Mouse (Mus musculus): ENCODE measurements around the gene Ppm1l. TPM values are rescaled to one million over a fixed set of nuclear protein-coding genes. Genes with fewer than 3 reads are reported as not detected.

Gene Ppm1l
- 23.6 and 24.3 TPM in 2 replicates for polyA plus RNA-seq (2016; fragmentation: Nextera tagmentation; extraction: Ambion mirVana)

GRCm38 (mm10) chr3:69316391-69317195 is at the start of gene Ppm1l:
TSS of gene Ppm1l (plus strand) at chr3:69316861.
- whole genome bisulfite sequencing: under 1% methylated on average over 66 of the region's 80 CpGs
- no peaks in the 10 kb centered on the region for H3K36me3 ChIP-seq (replicated peaks)
- H3K9ac ChIP-seq: peak within 1 kb of the TSS; percentile 77
- H3K27me3 ChIP-seq: 0 out of 2 replicates have a peak, but pooled peaks cover 5% of the 10 kb centered on the region
- peak; percentile 98 for ATAC-seq (ENCODE audit: low FRiP score)
- H3K4me2 ChIP-seq: peak within 1 kb of the TSS; percentile 98
- H3K9me3 ChIP-seq: no peaks in the 10 kb centered on the region
- H3K4me3 ChIP-seq (replicated peaks): peak within 1 kb of the TSS; percentile 66
- peaks cover 32% of the 10 kb centered on the region for H3K4me1 ChIP-seq
- peak within 1 kb of the TSS; percentile 87 for H3K27ac ChIP-seq

GRCm38 (mm10) chr3:69271812-69272211 is 44.8 kb upstream of the Ppm1l start:
- H3K36me3 ChIP-seq (replicated peaks): no peaks in the 10 kb centered on the region
- H3K27me3 ChIP-seq: no peaks in the 10 kb centered on the region
- no peak overlapping the region for H3K4me3 ChIP-seq (replicated peaks)
- peaks cover 9% of the 10 kb centered on the region for H3K4me1 ChIP-seq
- WGBS: 79% methylated on average over 7 of the region's 7 CpGs
- no peak overlapping the region for H3K27ac ChIP-seq
- no peak for ATAC-seq (ENCODE audit: low FRiP score)
- no peak overlapping the region for H3K4me2 ChIP-seq
- H3K9me3 ChIP-seq: no peaks in the 10 kb centered on the region
- no peak overlapping the region for H3K9ac ChIP-seq

- H3K4me2 ChIP-seq: no peak overlapping the region
- H3K9ac ChIP-seq: no peak overlapping the region
- H3K4me1 ChIP-seq: peaks cover 9% of the 10 kb centered on the region
- 82% methylated on average over 16 of the region's 16 CpGs for WGBS
- no peak overlapping the region for H3K4me3 ChIP-seq (replicated peaks)
- peak overlapping the region; percentile 39 for H3K27ac ChIP-seq
- H3K9me3 ChIP-seq: no peaks in the 10 kb centered on the region
- no peaks in the 10 kb centered on the region for H3K27me3 ChIP-seq
- no peaks in the 10 kb centered on the region for H3K36me3 ChIP-seq (replicated peaks)
- ATAC-seq (ENCODE audit: low FRiP score): peak; percentile 40; the same call in 1 of the 2 replicates
These were observed 42.5 kb upstream of the Ppm1l start for GRCm38 (mm10) chr3:69274018-69274663.

GRCm38 (mm10) chr3:69274664-69275312 is 41.9 kb upstream of the Ppm1l start:
- Histone ChIP-seq H3K27ac (peak overlapping the region; percentile 39), H3K9ac (no peak overlapping the region), H3K9me3 (no peaks in the 10 kb centered on the region), H3K27me3 (no peaks in the 10 kb centered on the region), H3K4me1 (peaks cover 9% of the 10 kb centered on the region), H3K4me2 (no peak overlapping the region), H3K36me3 (replicated peaks) (no peaks in the 10 kb centered on the region), H3K4me3 (replicated peaks) (no peak overlapping the region)
- peak; percentile 93 for ATAC-seq (ENCODE audit: low FRiP score)
- WGBS: 43% methylated on average over 15 of the region's 15 CpGs

GRCm38 (mm10) chr3:69278648-69279047 is 38.0 kb upstream of the Ppm1l start:
- H3K4me3 ChIP-seq (replicated peaks): no peak overlapping the region
- 92% methylated on average over 6 of the region's 6 CpGs for WGBS
- no peak overlapping the region for H3K9ac ChIP-seq
- no peak for ATAC-seq (ENCODE audit: low FRiP score)
- no peak overlapping the region for H3K27ac ChIP-seq
- H3K4me1 ChIP-seq: peaks cover 9% of the 10 kb centered on the region
- no peak overlapping the region for H3K4me2 ChIP-seq
- no peaks in the 10 kb centered on the region for H3K27me3 ChIP-seq
- H3K36me3 ChIP-seq (replicated peaks): no peaks in the 10 kb centered on the region
- H3K9me3 ChIP-seq: no peaks in the 10 kb centered on the region

- Histone ChIP-seq H3K4me2 (no peak overlapping the region), H3K4me3 (replicated peaks) (no peak overlapping the region), H3K27ac (no peak overlapping the region), H3K36me3 (replicated peaks) (no peaks in the 10 kb centered on the region), H3K9ac (no peak overlapping the region), H3K4me1 (no peaks in the 10 kb centered on the region), H3K9me3 (no peaks in the 10 kb centered on the region), H3K27me3 (no peaks in the 10 kb centered on the region)
- no peak for ATAC-seq (ENCODE audit: low FRiP score)
- WGBS: 72% methylated on average over 9 of the region's 9 CpGs
These were observed 34.3 kb upstream of the Ppm1l start for GRCm38 (mm10) chr3:69282406-69282805.

- no peak overlapping the region for H3K9ac ChIP-seq
- WGBS: 48% methylated on average over 7 of the region's 7 CpGs
These were observed 33.4 kb upstream of the Ppm1l start for GRCm38 (mm10) chr3:69283085-69283847.

GRCm38 (mm10) chr3:69289833-69290232 is 26.8 kb upstream of the Ppm1l start:
- no peaks in the 10 kb centered on the region for H3K36me3 ChIP-seq (replicated peaks)
- peak overlapping the region; percentile 25; the same call in 1 of the 2 replicates for H3K27ac ChIP-seq
- no peak overlapping the region for H3K9ac ChIP-seq
- H3K27me3 ChIP-seq: no peaks in the 10 kb centered on the region
- H3K9me3 ChIP-seq: no peaks in the 10 kb centered on the region
- H3K4me1 ChIP-seq: no peaks in the 10 kb centered on the region; the same call in 1 of the 2 replicates
- peak overlapping the region; percentile 4; the same call in 1 of the 2 replicates for H3K4me2 ChIP-seq
- WGBS: 73% methylated on average over 14 of the region's 14 CpGs
- peak; percentile 58; the same call in 1 of the 2 replicates for ATAC-seq (ENCODE audit: low FRiP score)
- no peak overlapping the region for H3K4me3 ChIP-seq (replicated peaks)

More at GRCm38 (mm10) chr3:69283085-69283847, 33.4 kb upstream of the Ppm1l start:
- peak; percentile 70; the same call in 1 of the 2 replicates for ATAC-seq (ENCODE audit: low FRiP score)
- Histone ChIP-seq H3K4me2 (no peak overlapping the region), H3K27ac (0 out of 2 replicates have a peak overlapping the region, but pooled peaks have one; percentile 31), H3K36me3 (replicated peaks) (no peaks in the 10 kb centered on the region), H3K27me3 (no peaks in the 10 kb centered on the region), H3K4me1 (no peaks in the 10 kb centered on the region), H3K4me3 (replicated peaks) (no peak overlapping the region), H3K9me3 (no peaks in the 10 kb centered on the region)

- Histone ChIP-seq H3K9ac (no peak overlapping the region), H3K4me2 (peak overlapping the region; percentile 4; the same call in 1 of the 2 replicates), H3K4me3 (replicated peaks) (no peak overlapping the region), H3K4me1 (no peaks in the 10 kb centered on the region; the same call in 1 of the 2 replicates), H3K36me3 (replicated peaks) (no peaks in the 10 kb centered on the region), H3K27ac (peak overlapping the region; percentile 25; the same call in 1 of the 2 replicates), H3K9me3 (no peaks in the 10 kb centered on the region), H3K27me3 (no peaks in the 10 kb centered on the region)
- ATAC-seq (ENCODE audit: low FRiP score): peak; percentile 63; the same call in 1 of the 2 replicates
- 78% methylated on average over 7 of the region's 7 CpGs for WGBS
These were observed 26.4 kb upstream of the Ppm1l start for GRCm38 (mm10) chr3:69290294-69290693.

- Histone ChIP-seq H3K4me3 (replicated peaks) (no peak overlapping the region), H3K27me3 (no peaks in the 10 kb centered on the region), H3K9ac (no peak overlapping the region), H3K4me2 (no peak overlapping the region; the same call in 1 of the 2 replicates), H3K36me3 (replicated peaks) (no peaks in the 10 kb centered on the region), H3K27ac (no peak overlapping the region), H3K9me3 (no peaks in the 10 kb centered on the region), H3K4me1 (no peaks in the 10 kb centered on the region; the same call in 1 of the 2 replicates)
- 88% methylated on average over 3 of the region's 3 CpGs for WGBS
- no peak for ATAC-seq (ENCODE audit: low FRiP score)
These were observed 25.8 kb upstream of the Ppm1l start for GRCm38 (mm10) chr3:69290844-69291243.

- no peaks in the 10 kb centered on the region for H3K36me3 ChIP-seq (replicated peaks)
- WGBS: 96% methylated on average over 1 of the region's 1 CpGs
- no peak for ATAC-seq (ENCODE audit: low FRiP score)
These were observed 24.0 kb upstream of the Ppm1l start for GRCm38 (mm10) chr3:69292628-69293027.

More at GRCm38 (mm10) chr3:69292628-69293027, 24.0 kb upstream of the Ppm1l start:
- no peaks in the 10 kb centered on the region; the same call in 1 of the 2 replicates for H3K4me1 ChIP-seq
- no peak overlapping the region for H3K27ac ChIP-seq
- no peak overlapping the region for H3K4me3 ChIP-seq (replicated peaks)
- no peaks in the 10 kb centered on the region for H3K9me3 ChIP-seq
- H3K9ac ChIP-seq: no peak overlapping the region
- H3K27me3 ChIP-seq: no peaks in the 10 kb centered on the region
- no peak overlapping the region for H3K4me2 ChIP-seq
